Mouse (Mus musculus): ENCODE data around the gene Dennd1a.
A peak's percentile ranks its signal among the peaks of the same experiment; 100 is the strongest.

Dennd1a gene

DNA sequence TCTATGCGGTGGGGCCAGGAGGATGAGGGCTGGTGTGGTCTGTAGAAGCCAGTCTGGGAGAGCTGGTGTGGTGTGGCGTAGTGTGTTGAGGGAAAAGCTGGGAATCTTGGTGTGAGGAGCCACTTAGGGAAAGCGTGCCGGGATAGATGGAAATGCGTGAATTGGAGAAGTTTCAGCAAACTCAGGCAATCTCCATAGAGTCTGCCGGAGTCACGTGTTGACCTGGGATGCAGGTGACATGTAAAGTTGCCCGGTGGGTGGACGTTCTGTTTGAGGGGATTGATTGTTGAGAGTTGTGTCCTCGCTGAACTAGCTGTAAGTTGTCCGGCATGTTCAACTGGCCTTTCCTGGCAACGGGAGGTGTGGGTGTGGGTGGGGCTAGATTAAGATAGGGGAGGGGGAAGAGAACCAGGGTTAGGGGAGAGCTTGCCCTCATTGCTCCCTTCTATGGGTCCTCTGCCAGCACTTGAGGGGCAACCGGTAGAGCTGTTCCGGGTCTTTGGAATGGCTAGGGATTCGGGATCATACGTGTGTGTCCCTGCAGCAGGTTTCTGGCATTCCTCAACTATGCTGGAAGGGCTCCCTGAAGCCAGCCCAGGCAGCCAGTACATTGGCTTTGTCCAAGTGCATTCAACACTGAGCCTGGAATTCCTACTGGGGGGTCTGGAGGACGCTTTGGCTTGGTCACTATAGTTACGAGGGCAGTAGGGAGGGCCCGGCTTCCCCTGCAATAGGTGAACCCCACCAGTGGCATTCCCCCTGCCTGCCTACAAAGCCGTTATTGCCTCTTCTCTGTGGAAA lies 510.4 kb downstream of the Dennd1a start:
- no peak for DNase-seq (ENCODE audit: low spot score in 2 of 2)

DNA sequence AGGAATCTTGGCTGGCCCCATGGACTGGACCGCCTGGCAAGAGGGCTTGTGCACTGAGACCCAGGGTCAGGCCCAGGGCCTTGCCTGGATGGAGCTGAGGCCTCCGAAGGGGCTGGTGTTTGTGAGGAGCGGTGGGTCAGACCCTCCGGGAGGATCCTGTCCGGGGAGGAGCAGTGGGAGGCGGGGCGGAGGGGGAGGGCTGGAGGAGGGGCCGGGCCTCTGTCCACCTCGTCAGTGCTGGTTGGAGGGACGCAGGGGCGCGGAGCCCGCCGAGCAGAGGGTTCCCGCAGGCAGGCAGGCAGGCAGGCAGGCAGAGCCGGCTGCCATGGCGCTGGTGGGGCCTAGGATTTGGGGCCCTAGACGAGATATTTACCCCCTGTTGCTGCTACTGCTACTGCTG lies 511.2 kb downstream of the Dennd1a start, which contains the start of gene Crb2:
TSS of gene Crb2 (plus strand) at position 234 of the 400 bp plus-strand sequence.
- DNase-seq (ENCODE audit: low spot score in 2 of 2): no peak

DNA sequence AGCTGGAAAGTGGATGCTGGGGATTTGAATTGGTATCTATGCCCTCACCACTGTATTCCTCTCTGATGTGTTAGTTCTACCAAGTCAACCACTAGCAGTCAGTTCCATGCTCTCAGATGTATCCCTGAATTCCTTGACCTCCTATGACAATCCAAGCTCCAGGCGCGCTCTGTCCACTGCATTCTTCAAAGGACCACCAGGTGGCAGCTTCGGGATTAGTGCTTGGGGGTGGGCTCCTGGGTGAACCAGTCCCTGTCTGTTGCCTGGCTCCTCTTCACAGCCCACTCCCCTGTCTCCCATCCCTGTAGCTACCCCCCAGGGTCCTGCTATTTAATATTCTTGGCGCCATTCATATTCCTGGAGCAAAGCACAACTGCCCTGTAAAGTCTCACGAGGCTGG lies 512.6 kb downstream of the Dennd1a start:
- DNase-seq (ENCODE audit: low spot score in 2 of 2): no peak

DNA sequence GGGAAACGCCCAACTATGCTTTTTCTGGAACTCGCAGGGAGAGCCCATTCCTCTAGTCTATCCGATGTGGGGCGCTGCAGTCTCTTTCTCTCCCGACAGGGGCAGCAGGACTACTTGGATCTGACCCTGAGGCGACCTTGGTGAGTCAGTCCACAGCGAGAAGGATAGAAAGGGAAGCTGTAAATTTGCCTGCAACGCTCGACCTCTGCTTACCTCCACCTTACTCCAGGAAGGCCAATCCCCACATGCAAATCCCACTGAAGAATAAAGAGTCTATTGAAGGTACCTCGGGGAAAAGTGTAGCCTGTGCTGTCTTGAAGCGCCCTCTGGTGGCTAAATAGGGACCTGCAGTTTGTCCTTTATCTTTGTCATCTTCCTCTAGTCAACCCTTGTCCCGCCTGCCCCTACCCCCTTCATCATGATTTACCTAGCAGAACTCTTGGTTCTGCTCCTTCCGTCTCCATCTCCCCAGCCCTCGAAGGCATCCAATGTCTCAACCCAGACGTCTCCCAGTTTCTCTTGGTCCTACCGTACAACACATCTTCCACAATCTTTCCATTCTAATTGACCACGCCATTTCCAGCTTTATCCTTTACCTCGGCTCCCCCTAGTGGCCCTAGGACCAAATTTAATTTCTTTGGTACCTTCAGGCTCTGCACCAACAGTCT lies 515.4 kb downstream of the Dennd1a start:
- DNase-seq (ENCODE audit: low spot score in 2 of 2): peak; percentile 95 to 98

DNA sequence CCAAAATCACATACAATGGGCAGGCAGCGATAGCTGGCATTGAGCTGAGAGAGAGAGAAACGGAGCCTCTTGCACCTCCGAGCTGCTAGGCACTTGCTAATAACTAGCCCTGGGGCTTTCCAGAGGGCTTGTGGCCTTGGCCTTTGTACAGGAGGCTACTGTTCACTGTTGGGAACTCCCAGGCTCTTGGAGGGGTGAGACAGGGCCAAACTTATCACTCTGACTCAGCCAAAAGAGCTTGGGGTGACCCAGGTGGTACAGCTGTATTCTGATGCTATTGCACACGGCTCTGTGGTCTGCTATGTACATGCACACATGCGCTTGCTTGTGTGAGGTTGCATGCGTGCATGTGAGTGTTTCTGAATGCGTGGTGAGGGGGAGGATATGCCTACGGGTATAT lies 517.4 kb downstream of the Dennd1a start:
- DNase-seq (ENCODE audit: low spot score in 2 of 2): no peak

DNA sequence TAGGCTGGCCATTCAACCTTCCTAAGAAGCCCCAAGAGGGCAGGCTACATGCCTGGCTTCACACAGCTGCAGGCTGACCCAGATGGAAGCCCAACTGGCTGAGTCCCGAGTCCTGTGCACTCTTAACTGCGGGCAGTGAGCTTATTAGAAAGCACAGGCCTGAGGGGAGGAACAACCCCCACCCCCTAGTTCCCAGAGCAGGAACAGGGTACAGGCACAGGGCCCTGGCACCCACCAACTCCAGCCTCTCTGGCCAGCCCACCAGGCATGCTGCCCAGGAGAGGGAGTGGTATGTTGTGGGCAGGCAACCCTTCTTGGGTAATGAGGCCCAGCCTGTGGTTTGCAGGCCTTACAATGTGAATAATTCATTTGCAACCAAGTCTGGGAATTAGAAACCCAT lies 518.3 kb downstream of the Dennd1a start:
- peak in 1 of 2 experiments; percentile 64 for DNase-seq (ENCODE audit: low spot score in 2 of 2)

DNA sequence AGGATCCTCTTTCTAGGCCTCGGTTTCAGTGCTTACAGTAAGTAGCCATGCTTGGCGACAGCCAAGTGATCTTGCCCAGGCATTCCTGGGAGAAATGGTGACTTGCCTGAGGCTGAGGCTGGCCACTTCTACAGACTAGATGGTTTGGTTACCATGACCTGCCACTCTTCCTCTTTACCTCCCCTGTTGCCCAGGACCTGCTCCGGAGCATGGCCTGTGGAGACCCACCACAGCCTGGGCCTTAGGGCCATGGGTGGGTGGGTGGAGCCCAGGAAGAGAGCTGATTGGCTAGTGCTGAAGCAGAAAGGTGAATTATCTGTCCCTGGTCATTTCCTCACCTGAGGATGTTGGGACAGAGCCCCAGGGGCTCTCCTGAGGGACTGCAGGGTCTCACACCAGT lies 519.5 kb downstream of the Dennd1a start:
- no peak for DNase-seq (ENCODE audit: low spot score in 2 of 2)

DNA sequence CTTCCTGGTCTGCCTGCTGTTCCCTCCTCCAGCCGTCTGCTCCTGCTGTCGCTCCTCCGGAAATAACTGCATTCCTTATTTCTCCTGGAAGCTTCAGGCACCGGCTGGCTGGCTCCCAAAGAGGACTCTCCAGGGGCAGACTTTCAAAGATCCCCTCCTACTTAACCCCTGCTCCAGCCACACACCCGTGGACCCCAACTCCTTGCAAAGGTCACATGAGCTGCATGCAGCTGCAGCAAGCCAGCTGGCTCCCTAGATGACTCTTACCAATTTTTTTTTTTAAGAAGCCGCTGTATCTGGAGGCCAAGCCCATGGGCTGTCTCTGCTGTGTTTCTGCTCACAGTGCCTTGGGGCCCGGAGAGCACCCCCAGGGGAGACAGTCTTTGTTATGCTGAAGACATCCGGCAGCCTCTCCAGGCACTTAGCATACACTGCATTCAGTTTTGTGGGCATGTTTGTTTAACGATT lies 520.1 kb downstream of the Dennd1a start:
- peak; percentile 73 to 83 for DNase-seq (ENCODE audit: low spot score in 2 of 2)

DNA sequence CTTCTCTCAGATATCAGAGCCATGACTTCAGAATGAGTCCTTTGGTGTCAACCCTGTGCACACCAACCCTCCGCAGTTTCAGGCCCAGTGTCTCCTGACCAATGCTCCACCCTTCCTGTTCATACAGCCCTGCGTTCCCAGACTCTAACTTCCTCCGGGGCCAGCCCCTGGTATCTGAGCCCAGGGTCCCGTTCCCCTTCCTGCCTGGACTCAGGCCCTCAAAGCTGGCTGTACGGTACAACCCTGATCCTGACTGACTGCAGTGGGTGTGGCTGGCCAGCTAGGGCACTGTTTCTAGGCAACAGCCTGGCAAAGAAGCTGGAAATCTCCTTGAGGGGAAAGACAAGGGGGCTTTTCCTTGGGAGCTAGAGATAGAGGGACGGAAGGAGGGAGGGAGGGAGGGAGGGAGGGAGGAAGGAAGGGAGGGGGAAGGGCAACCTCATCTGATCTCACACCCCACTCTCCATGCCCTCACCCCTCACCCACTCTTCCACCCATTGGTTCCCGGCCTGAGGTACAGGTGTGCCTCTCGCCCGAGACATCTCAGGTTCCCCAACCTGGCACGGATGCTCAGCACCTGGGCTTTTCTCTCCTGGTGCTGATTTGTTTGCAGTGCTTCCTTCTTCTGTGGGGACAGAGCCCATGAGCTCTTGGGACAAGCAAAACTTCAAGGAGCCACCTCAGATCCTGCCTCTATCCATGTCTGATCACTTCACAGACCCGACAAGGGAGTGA lies 521.0 kb downstream of the Dennd1a start:
- no peak for DNase-seq (ENCODE audit: low spot score in 2 of 2)

DNA sequence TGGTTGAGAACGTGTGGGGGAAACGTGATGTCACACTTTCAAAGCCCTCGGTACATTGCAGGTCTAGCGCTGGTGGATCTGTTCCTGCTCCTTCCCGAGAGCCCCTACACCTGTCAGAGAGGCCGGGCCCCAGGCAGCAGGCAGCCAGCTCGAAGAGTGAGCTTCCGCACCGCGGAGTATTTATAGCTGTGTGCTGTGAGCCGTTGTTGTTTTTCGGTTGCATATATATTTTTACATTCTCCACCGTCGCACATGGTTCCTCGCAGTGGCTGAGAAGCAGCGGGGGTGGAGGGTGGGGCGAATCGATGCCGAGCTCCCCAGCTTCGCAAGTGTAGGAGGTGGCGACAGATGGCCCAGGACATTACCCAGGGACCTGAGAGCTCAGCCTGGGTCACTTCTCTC lies 522.1 kb downstream of the Dennd1a start:
- DNase-seq (ENCODE audit: low spot score in 2 of 2): peak; percentile 74 to 75

DNA sequence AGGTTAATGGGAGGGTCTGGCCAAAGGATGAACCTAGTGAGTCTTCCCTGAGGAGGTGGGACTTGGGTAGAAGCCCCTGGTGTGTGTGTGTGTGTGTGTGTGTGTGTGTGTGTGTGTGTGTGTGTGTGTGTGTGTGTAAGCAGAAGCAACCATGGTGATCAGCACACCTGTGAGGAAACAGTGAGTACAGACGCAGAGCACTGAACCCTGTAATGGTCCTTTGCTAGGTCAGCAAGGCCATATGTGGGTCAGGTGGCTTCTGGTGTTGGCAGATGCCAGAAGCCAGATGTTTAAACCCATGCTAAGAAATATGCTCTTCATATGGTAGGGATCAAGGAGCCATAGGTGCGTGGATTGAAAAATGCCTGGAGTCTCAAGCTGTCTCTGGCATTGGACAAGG lies 522.7 kb downstream of the Dennd1a start:
- no peak for DNase-seq (ENCODE audit: low spot score in 2 of 2)

DNA sequence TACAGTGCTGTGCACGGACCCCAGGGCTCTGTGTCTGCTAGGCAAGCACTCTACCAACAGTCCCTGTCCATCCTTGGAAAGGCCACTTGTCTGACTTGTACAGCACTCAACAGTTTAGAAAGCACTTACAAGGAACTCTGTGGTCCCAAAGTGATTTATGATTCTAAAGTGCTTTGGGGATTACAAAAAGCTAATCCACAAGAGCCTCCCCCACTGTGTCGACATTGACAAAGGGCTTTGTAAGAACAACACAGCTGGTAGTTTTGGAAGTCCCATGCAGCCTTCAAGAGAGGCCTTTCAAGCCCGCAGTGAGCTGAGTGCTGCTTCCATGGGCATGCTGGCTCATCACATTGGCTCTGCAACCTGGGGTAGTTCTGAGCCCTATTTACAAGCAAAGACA lies 523.6 kb downstream of the Dennd1a start:
- DNase-seq (ENCODE audit: low spot score in 2 of 2): no peak

DNA sequence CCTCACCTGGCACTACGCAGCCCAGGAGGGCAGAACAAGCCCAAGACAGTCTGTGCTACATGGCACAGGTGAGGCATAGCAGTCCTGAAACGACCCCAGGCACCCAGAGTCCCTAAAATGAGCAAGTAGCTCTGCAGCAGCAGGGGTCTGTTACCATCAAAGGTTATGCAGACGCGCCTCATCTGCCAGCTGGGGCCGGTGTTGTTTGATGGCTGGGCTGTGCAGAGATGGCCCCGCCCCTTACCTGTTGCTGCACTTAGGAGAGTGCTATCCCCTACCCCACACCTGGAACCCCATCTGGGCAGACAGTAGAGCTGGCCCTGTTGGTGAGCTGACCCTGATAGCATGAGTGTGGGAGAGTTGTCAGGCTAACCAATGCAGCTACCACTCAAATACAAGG lies 526.6 kb downstream of the Dennd1a start:
- no peak for DNase-seq (ENCODE audit: low spot score in 2 of 2)

DNA sequence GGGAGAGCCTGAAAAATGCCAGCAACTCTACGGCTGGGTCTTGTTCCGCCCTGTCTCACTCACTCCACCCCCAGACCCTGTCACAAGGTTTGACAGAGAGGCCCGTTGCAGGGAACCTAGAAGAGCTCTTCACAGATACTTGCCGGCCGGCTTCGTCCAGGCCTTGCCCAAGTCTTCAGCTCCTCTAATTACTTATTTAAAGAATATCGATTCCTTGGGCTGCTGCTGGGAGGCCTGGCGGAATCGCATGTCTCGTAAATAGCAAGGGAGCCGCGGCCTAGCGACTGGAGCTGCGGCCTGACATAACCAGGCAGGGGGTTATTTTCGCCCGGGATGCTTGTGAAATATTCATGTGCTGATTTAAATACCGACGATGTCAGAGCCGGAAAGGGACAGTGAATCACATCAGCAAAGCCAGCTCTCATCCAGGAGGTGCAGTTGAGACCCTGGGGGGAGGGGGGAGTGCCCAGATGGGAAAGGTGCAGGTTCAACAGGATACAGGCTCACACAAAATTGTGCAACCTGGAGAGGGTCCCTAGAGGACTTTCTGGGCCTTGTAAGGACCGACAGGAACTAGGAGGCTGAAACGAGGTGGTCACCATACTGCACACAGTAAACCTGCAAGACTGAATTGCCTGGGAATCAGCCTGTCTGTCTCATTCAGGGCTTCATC lies 528.7 kb downstream of the Dennd1a start:
- DNase-seq (ENCODE audit: low spot score in 2 of 2): no peak

DNA sequence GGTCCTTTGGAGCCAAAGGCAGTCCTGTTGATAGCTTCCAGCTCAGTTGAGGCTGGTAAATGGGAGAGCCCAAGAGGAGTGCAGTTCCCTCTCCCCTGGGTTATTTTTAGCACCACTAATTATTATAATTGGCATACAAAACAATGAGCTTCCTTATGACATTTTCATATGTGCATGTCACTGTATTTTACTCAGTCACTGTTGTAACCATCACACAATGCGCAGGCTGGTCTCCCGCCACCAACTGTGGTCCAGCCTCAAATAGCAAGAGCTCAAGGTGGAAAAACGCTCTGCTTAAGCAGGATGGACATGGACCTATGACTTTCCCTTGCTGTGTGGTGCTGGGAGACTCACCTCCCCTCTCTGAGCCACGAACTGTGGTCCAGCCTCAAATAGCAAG lies 529.4 kb downstream of the Dennd1a start:
- no peak for DNase-seq (ENCODE audit: low spot score in 2 of 2)

DNA sequence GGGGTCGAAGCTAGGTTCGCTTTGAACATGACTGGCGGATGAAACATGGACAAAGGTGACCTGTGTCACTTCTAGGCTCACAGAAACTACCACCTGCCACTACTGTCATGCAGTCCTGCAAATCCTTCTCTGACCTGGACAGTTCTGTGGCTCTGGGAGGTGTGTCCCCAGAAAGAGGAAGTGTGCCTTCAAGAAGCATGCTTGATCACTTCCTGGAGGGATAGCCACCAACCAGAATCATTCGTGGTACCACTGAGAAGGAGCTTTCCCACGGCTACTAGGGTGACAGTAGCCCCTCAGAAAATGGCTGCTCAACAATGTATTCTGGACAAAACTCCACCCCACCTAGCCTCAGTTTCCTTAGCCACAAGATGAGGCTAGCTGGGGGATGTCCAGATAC lies 530.2 kb downstream of the Dennd1a start:
- no peak for DNase-seq (ENCODE audit: low spot score in 2 of 2)

DNA sequence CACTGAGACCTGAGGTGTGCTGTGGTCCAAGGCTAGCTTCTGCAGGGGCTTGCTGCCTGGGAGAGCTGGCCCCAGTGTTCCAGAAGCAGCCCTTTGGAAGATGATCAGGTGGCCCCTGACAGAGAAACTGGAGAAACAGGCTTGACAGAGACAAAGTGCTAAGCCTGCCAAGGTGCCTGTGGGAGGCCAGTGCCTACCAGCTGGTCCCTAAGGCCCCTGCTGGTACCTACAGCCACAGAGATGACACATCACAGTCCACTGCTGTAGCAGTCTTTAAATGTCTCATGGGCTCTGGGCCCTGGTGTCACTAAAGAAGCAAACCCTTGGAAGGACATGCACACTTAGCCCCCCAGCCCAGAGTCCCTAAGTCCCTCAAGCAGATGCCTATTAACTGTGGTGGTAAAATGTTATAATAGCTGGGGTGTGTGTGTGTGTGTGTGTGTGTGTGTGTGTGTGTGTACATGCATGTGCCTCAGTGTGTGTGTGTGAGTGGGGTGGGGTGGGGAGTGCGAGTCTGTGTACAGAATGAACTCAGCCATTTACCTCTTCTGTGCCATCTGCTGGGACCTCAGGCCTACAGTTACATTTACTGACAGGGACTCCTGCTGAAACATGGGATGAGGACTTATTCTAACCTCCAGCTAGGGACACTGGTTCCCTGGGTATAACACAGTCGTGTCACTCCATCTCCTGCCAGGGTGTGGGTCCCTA lies 530.8 kb downstream of the Dennd1a start:
- DNase-seq (ENCODE audit: low spot score in 2 of 2): no peak

DNA sequence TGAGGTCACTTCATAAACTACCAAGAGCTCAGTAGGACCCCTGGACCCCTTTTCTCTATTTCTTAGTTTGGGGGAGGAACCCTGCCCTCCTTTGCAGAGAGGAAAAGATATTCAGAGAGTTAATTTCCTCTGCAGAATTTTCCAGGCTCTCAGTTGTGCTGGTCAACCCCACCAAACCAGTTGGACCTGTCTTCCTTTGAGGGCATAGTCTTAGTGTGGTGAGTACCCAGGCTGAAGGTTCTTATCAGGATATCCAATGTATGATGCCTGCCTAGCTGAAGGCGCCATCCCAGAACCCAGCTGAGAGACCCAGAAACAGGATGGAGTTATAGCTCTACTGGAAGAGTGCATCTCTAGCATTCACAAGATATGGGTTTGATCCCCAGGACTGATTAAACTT lies 536.1 kb downstream of the Dennd1a start:
- no peak for DNase-seq (ENCODE audit: low spot score in 2 of 2)

DNA sequence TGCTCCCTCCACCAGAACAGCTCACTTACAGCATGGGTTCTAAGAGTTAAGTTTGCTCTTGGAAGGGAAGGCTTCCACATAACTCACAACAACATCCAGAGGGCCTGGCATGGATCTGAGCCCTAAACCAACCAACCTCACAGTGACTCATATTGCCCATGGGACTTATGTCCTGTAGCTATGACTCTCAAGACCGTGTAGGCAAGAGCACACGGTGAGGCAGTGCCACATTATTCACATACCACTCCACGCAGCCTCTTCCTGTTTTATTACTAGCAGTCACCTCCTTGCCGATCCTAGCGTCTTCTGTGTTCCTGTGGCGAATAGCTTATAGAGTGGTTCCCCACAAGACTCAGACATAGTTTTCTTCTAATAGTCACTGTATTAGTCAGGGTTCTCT lies 537.9 kb downstream of the Dennd1a start:
- DNase-seq (ENCODE audit: low spot score in 2 of 2): no peak

Measured in right cerebral cortex, adult 2 months (tissue).